Mouse (Mus musculus): Measurements from ENCODE around the gene Klhdc1. TPM values are rescaled to one million over a fixed set of nuclear protein-coding genes. Genes with fewer than 3 reads are reported as not detected.
A peak's percentile ranks its signal among the peaks of the same experiment; 100 is the strongest.

The Klhdc1 gene
- polyA plus RNA-seq, 1 experiment from 2014 or later = 5.8 TPM

DNA sequence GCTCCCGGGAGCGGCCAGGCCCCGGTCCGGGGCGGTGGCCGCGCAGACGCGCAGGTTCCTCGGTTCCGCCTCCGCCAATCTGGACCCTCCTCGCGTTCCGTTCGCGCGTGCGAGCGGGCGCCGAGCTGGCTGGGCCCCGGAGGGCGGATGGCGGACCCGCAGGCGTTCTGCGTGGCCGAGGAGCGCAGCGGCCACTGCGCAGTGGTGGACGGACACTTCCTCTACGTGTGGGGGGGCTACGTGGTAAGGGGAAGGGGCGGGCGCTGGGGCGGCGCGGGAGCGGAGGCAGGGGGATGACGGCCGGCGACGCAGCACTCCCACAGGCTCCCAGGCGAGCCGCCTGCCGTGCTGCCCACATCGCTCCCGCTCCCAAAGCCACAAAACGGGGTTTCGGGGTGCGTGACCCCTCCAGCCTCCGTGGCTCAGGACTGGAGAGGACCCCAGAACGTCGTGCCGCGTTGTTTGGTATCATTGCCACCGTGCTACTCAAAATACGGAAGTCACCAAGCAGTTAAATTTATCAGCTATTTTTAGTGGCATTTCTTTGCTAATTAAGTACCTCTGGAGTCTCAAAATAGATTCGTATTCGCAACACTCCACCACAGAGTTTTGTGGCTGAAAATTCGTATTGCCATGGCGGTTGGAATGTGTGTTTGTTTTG is 925 bp downstream of the Klhdc1 start:
- DNase-seq (ENCODE audit: low spot score) (peak; percentile 75), ATAC-seq (replicated peaks; ENCODE audit: low FRiP score) (peak; percentile 78)
- under 1% methylated on average over 57 of the region's 64 CpGs for WGBS
- Histone ChIP-seq H3K36me3 (ENCODE audit: control insufficient read depth, insufficient read depth, low read length) (no peaks in the 10 kb centered on the region), H3K4me1 (replicated peaks; ENCODE audit: control insufficient read depth, insufficient read depth, low read length) (peaks cover 8% of the 10 kb centered on the region), H3K9ac (ENCODE audit: low read depth, low read length) (peak overlapping the region; percentile 89), H3K9me3 (ENCODE audit: control insufficient read depth, low read length) (no peaks in the 10 kb centered on the region), H3K4me3 (ENCODE audit: low read depth, low read length) (peak overlapping the region; percentile 73), H3K4me2 (peak overlapping the region; percentile 77), H3K27me3 (replicated peaks; ENCODE audit: control insufficient read depth, insufficient read depth, low read length) (no peaks in the 10 kb centered on the region), H3K27ac (ENCODE audit: low read depth, low read length) (peak overlapping the region; percentile 75)

GRCm38 (mm10) chr12:69249766-69250165 is 8.8 kb downstream of the Klhdc1 start:
- no peak overlapping the region for H3K27ac ChIP-seq (ENCODE audit: low read depth, low read length)
- H3K4me2 ChIP-seq = no peak overlapping the region
- H3K9ac ChIP-seq (ENCODE audit: low read depth, low read length) = no peak overlapping the region
- no peaks in the 10 kb centered on the region for H3K9me3 ChIP-seq (ENCODE audit: control insufficient read depth, low read length)
- H3K4me3 ChIP-seq (ENCODE audit: low read depth, low read length) = no peak overlapping the region
- WGBS = 83% methylated on average over 4 of the region's 4 CpGs
- ATAC-seq (replicated peaks; ENCODE audit: low FRiP score) (no peak), DNase-seq (ENCODE audit: low spot score) (no peak)
- H3K36me3 ChIP-seq (ENCODE audit: control insufficient read depth, insufficient read depth, low read length) = no peaks in the 10 kb centered on the region
- H3K27me3 ChIP-seq (replicated peaks; ENCODE audit: control insufficient read depth, insufficient read depth, low read length) = no peaks in the 10 kb centered on the region
- H3K4me1 ChIP-seq (replicated peaks; ENCODE audit: control insufficient read depth, insufficient read depth, low read length) = no peaks in the 10 kb centered on the region

- no peak overlapping the region for H3K4me3 ChIP-seq (ENCODE audit: low read depth, low read length)
- H3K4me2 ChIP-seq = 0 out of 2 replicates have a peak overlapping the region, but pooled peaks have one; percentile 10
- DNase-seq (ENCODE audit: low spot score) (no peak), ATAC-seq (replicated peaks; ENCODE audit: low FRiP score) (peak; percentile 66; the same call in 1 of the 2 replicates)
- no peaks in the 10 kb centered on the region for H3K9me3 ChIP-seq (ENCODE audit: control insufficient read depth, low read length)
- H3K27me3 ChIP-seq (replicated peaks; ENCODE audit: control insufficient read depth, insufficient read depth, low read length) = no peaks in the 10 kb centered on the region
- H3K9ac ChIP-seq (ENCODE audit: low read depth, low read length) = no peak overlapping the region
- WGBS = 36% methylated on average over 8 of the region's 8 CpGs
- H3K36me3 ChIP-seq (ENCODE audit: control insufficient read depth, insufficient read depth, low read length) = no peaks in the 10 kb centered on the region
- H3K4me1 ChIP-seq (replicated peaks; ENCODE audit: control insufficient read depth, insufficient read depth, low read length) = no peaks in the 10 kb centered on the region
- no peak overlapping the region for H3K27ac ChIP-seq (ENCODE audit: low read depth, low read length)
These were observed 9.8 kb downstream of the Klhdc1 start for GRCm38 (mm10) chr12:69250756-69251155.

DNA sequence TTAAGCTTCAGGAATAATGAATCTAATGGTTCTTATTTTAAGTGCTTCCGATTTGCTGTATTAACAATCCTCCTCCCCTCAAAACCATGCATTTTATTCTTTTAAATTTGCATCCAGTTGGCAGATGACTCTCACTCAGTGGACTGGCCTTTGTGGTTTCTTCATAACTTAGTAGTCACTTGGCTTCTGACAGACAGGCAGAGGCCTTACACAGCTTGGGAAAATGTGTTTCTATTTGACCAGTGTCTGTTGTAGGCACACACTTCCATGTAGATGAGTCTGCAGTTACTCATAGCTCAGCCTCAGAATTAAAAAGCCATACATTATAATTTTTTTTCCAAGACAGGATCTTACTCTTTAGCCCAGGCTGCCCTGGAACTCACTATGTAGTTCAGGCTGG is 12.8 kb downstream of the Klhdc1 start:
- no peaks in the 10 kb centered on the region; the same call in 1 of the 2 replicates for H3K4me1 ChIP-seq (replicated peaks; ENCODE audit: control insufficient read depth, insufficient read depth, low read length)
- no peaks in the 10 kb centered on the region for H3K27me3 ChIP-seq (replicated peaks; ENCODE audit: control insufficient read depth, insufficient read depth, low read length)
- H3K9me3 ChIP-seq (ENCODE audit: control insufficient read depth, low read length) = no peaks in the 10 kb centered on the region
- H3K4me2 ChIP-seq = no peak overlapping the region
- no peak overlapping the region for H3K9ac ChIP-seq (ENCODE audit: low read depth, low read length)
- H3K4me3 ChIP-seq (ENCODE audit: low read depth, low read length) = no peak overlapping the region
- no peak overlapping the region for H3K27ac ChIP-seq (ENCODE audit: low read depth, low read length)
- ATAC-seq (replicated peaks; ENCODE audit: low FRiP score) (no peak), DNase-seq (ENCODE audit: low spot score) (no peak)
- 87% methylated on average over 1 of the region's 1 CpGs for WGBS
- no peaks in the 10 kb centered on the region for H3K36me3 ChIP-seq (ENCODE audit: control insufficient read depth, insufficient read depth, low read length)

DNA sequence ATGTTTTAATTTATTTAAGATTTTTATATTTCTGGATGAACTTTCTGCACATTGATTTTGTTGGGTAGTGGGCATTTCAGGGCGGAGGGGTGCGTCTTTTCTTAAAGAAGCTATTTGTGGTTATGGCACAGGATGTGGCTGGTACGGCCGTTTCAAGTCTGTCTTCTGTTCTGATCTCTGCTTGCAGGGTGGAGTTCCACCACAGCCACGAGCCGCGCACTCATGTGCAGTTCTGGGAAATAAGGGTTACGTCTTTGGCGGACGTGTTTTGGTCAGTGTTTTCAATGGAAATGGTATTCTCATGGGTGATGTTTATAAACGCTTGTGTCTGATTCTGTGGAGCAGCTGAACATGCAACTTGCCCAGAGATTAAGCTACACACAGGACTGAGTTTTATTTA is 16.9 kb downstream of the Klhdc1 start:
- no peak overlapping the region for H3K27ac ChIP-seq (ENCODE audit: low read depth, low read length)

GRCm38 (mm10) chr12:69262251-69262650 is 21.3 kb downstream of the Klhdc1 start:
- DNase-seq (ENCODE audit: low spot score) (no peak), ATAC-seq (replicated peaks; ENCODE audit: low FRiP score) (no peak)
- H3K27ac ChIP-seq (ENCODE audit: low read depth, low read length) = no peak overlapping the region
- H3K9me3 ChIP-seq (ENCODE audit: control insufficient read depth, low read length) = no peaks in the 10 kb centered on the region
- H3K36me3 ChIP-seq (ENCODE audit: control insufficient read depth, insufficient read depth, low read length) = no peaks in the 10 kb centered on the region
- 87% methylated on average over 5 of the region's 5 CpGs for WGBS
- H3K4me1 ChIP-seq (replicated peaks; ENCODE audit: control insufficient read depth, insufficient read depth, low read length) = no peaks in the 10 kb centered on the region; the same call in 1 of the 2 replicates
- no peaks in the 10 kb centered on the region for H3K27me3 ChIP-seq (replicated peaks; ENCODE audit: control insufficient read depth, insufficient read depth, low read length)
- H3K4me2 ChIP-seq = no peak overlapping the region
- H3K9ac ChIP-seq (ENCODE audit: low read depth, low read length) = no peak overlapping the region
- no peak overlapping the region for H3K4me3 ChIP-seq (ENCODE audit: low read depth, low read length)

More for the DNA sequence above, 16.9 kb downstream of the Klhdc1 start:
- no peaks in the 10 kb centered on the region for H3K9me3 ChIP-seq (ENCODE audit: control insufficient read depth, low read length)
- no peaks in the 10 kb centered on the region for H3K36me3 ChIP-seq (ENCODE audit: control insufficient read depth, insufficient read depth, low read length)
- H3K9ac ChIP-seq (ENCODE audit: low read depth, low read length) = no peak overlapping the region
- DNase-seq (ENCODE audit: low spot score) (no peak), ATAC-seq (replicated peaks; ENCODE audit: low FRiP score) (peak; percentile 47; the same call in 1 of the 2 replicates)
- WGBS = 47% methylated on average over 11 of the region's 11 CpGs
- peak overlapping the region; percentile 53 for H3K4me2 ChIP-seq
- no peak overlapping the region for H3K4me3 ChIP-seq (ENCODE audit: low read depth, low read length)
- no peaks in the 10 kb centered on the region; the same call in 1 of the 2 replicates for H3K4me1 ChIP-seq (replicated peaks; ENCODE audit: control insufficient read depth, insufficient read depth, low read length)
- no peaks in the 10 kb centered on the region for H3K27me3 ChIP-seq (replicated peaks; ENCODE audit: control insufficient read depth, insufficient read depth, low read length)

GRCm38 (mm10) chr12:69265031-69265430 is 24.1 kb downstream of the Klhdc1 start:
- Histone ChIP-seq H3K9ac (ENCODE audit: low read depth, low read length) (no peak overlapping the region), H3K36me3 (ENCODE audit: control insufficient read depth, insufficient read depth, low read length) (no peaks in the 10 kb centered on the region), H3K4me2 (no peak overlapping the region), H3K27ac (ENCODE audit: low read depth, low read length) (no peak overlapping the region), H3K4me1 (replicated peaks; ENCODE audit: control insufficient read depth, insufficient read depth, low read length) (no peaks in the 10 kb centered on the region), H3K27me3 (replicated peaks; ENCODE audit: control insufficient read depth, insufficient read depth, low read length) (no peaks in the 10 kb centered on the region), H3K4me3 (ENCODE audit: low read depth, low read length) (no peak overlapping the region), H3K9me3 (ENCODE audit: control insufficient read depth, low read length) (no peaks in the 10 kb centered on the region)
- WGBS = 85% methylated on average over 3 of the region's 3 CpGs
- ATAC-seq (replicated peaks; ENCODE audit: low FRiP score) (no peak), DNase-seq (ENCODE audit: low spot score) (no peak)

DNA sequence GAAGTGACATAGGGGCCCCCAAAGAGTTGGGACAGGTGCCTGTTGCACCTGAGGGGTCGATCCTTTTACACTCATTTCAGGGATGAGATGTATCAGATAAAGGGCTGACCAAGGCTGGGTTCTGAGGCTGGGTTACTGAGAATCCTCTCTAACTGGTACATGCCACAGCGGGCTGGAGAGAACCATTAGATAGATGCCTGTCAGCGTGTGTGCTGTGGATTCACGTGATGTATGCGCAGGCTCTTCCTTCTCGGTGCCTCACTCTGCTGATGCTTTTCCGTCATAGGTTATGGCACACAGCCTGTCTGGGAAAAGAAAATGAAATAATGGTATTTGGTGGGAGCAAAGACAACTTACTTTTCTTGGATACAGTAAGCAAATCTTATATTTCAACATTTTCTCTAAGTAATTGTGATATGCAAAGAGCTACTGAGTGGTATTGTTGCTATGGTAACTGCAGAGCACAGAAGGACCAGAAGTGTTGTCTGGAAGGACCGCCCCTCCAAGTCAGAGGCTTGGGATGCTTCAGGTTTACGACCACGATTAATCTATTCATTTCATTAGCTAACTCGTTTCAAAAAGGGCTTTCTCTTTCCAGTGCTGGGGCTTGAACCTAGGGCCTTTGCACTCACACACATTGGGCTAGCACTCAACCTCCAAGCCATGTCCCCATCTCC is 27.1 kb downstream of the Klhdc1 start:
- Histone ChIP-seq H3K9ac (ENCODE audit: low read depth, low read length) (no peak overlapping the region), H3K36me3 (ENCODE audit: control insufficient read depth, insufficient read depth, low read length) (no peaks in the 10 kb centered on the region), H3K27me3 (replicated peaks; ENCODE audit: control insufficient read depth, insufficient read depth, low read length) (no peaks in the 10 kb centered on the region), H3K27ac (ENCODE audit: low read depth, low read length) (no peak overlapping the region), H3K4me2 (no peak overlapping the region), H3K4me3 (ENCODE audit: low read depth, low read length) (no peak overlapping the region), H3K4me1 (replicated peaks; ENCODE audit: control insufficient read depth, insufficient read depth, low read length) (no peaks in the 10 kb centered on the region), H3K9me3 (ENCODE audit: control insufficient read depth, low read length) (no peaks in the 10 kb centered on the region)
- DNase-seq (ENCODE audit: low spot score) (no peak), ATAC-seq (replicated peaks; ENCODE audit: low FRiP score) (no peak)
- WGBS = 79% methylated on average over 11 of the region's 11 CpGs

DNA sequence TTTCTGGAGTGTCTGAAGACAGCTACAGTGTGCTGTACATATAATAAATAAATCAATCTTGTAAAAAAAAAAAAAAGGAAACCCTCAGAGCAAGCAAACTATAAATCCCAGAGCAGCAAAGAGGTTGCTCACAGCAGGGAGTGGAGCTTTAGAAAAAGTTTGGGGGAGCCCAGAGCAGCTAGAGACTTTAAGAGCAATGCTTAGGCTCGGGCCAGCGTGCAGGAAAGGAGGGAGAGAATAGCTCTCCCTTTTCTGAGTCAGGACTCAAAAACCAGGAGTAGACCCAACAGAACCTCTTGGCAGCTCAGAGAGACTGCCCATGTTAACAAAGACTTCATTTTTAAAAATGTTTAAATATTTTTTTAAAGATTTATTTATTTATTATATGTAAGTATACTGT is 28.0 kb downstream of the Klhdc1 start:
- H3K4me2 ChIP-seq = no peak overlapping the region
- no peak for ATAC-seq (replicated peaks; ENCODE audit: low FRiP score)
- H3K36me3 ChIP-seq (ENCODE audit: control insufficient read depth, insufficient read depth, low read length) = no peaks in the 10 kb centered on the region
- no peak overlapping the region for H3K9ac ChIP-seq (ENCODE audit: low read depth, low read length)
- no peak for DNase-seq (ENCODE audit: low spot score)
- H3K27me3 ChIP-seq (replicated peaks; ENCODE audit: control insufficient read depth, insufficient read depth, low read length) = no peaks in the 10 kb centered on the region
- H3K27ac ChIP-seq (ENCODE audit: low read depth, low read length) = no peak overlapping the region
- no peaks in the 10 kb centered on the region for H3K9me3 ChIP-seq (ENCODE audit: control insufficient read depth, low read length)
- H3K4me1 ChIP-seq (replicated peaks; ENCODE audit: control insufficient read depth, insufficient read depth, low read length) = no peaks in the 10 kb centered on the region
- whole genome bisulfite sequencing = 74% methylated on average over 2 of the region's 2 CpGs
- H3K4me3 ChIP-seq (ENCODE audit: low read depth, low read length) = no peak overlapping the region
